Mouse (Mus musculus) c-Kit-positive CD71-positive TER-119-positive erythroid progenitor cells, embryonic 14.5 days (primary cell): ENCODE data around the gene Cdc45.
"Not testable (repeated sequence)": the region's sequence is repeated elsewhere in the genome, so short reads cannot be mapped to it uniquely, and the experiment has no call there.

Source experiments
- DNase-seq: peaks from one replicate; pipeline ENCODE4 v3.0.0-alpha.2; 2013; ENCODE audit warnings: low spot score

Cdc45 gene

GRCm38 (mm10) chr16:18811468-18812384 lies at the start of gene Cdc45, which contains the start of gene Ufd1:
Cdc45 (minus strand) TSS chr16:18811987.
Ufd1 (plus strand) TSS chr16:18811779.
- DNase-seq: peak; percentile 93

GRCm38 (mm10) chr16:18860186-18860585 lies 48.4 kb upstream of the Cdc45 start:
- DNase-seq: no peak

- DNase-seq: peak; percentile 63
Measured at GRCm38 (mm10) chr16:18858551-18858950, 46.8 kb upstream of the Cdc45 start.

GRCm38 (mm10) chr16:18849521-18850190 lies 37.9 kb upstream of the Cdc45 start:
- DNase-seq: not testable (repeated sequence)

- DNase-seq: no peak
Measured at GRCm38 (mm10) chr16:18846301-18846820, 34.6 kb upstream of the Cdc45 start.

GRCm38 (mm10) chr16:18838346-18838745 lies 26.6 kb upstream of the Cdc45 start:
- no peak for DNase-seq

- peak; percentile 91 for DNase-seq
Measured at GRCm38 (mm10) chr16:18836468-18837208, 24.9 kb upstream of the Cdc45 start, which contains the start of the genes 2510002D24Rik and Gm28539. 2510002D24Rik (plus strand) TSS chr16:18836578. Gm28539 (plus strand) TSS chr16:18836584.

- DNase-seq: no peak
Measured at GRCm38 (mm10) chr16:18836073-18836467, 24.3 kb upstream of the Cdc45 start.

GRCm38 (mm10) chr16:18833486-18833885 lies 21.7 kb upstream of the Cdc45 start:
- no peak for DNase-seq

- no peak for DNase-seq
Measured at GRCm38 (mm10) chr16:18829102-18829501, 17.3 kb upstream of the Cdc45 start.

GRCm38 (mm10) chr16:18828630-18829029 lies 16.8 kb upstream of the Cdc45 start:
- no peak for DNase-seq

GRCm38 (mm10) chr16:18822925-18823324 lies 11.1 kb upstream of the Cdc45 start:
- no peak for DNase-seq

GRCm38 (mm10) chr16:18822356-18822755 lies 10.6 kb upstream of the Cdc45 start:
- no peak for DNase-seq

- no peak for DNase-seq
Measured at GRCm38 (mm10) chr16:18812385-18812910, 661 bp upstream of the Cdc45 start.

GRCm38 (mm10) chr16:18811032-18811431 lies 755 bp downstream of the Cdc45 start:
- no peak for DNase-seq

- DNase-seq: no peak
Measured at GRCm38 (mm10) chr16:18809001-18809400, 2.8 kb downstream of the Cdc45 start.

GRCm38 (mm10) chr16:18805746-18806145 lies 6.0 kb downstream of the Cdc45 start:
- DNase-seq: no peak

- DNase-seq: no peak
Measured at GRCm38 (mm10) chr16:18798841-18799240, 12.9 kb downstream of the Cdc45 start.

- no peak for DNase-seq
Measured at GRCm38 (mm10) chr16:18798151-18798550, 13.6 kb downstream of the Cdc45 start.

- DNase-seq: no peak
Measured at GRCm38 (mm10) chr16:18796645-18797044, 15.1 kb downstream of the Cdc45 start.

- no peak for DNase-seq
Measured at GRCm38 (mm10) chr16:18795223-18795899, 16.4 kb downstream of the Cdc45 start.
